Comparison of ENCODE assay signal across 9 mouse cellular contexts in the genomic region with DNA sequence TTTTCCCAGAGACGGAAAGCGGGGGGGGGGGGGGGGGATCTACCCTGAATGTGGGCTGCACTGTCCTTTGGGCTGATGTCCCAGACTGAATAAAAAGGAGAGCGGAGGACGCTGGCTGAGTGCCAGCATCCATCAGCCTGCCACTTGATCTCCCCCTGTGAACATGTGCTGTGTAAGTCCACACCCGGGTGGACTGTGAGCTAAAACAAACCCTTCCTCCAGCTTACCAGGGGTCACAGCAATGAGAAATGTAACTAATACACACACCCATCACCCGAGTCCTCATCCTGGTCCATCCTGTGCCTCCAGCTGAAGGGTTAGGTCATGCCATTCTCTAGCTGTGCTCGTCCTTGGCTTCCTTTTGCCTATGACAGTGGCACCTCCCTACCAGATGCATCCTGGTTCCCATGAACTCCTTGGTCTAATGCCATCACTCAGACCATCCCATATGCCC. TPM values are rescaled to one million over a fixed set of nuclear protein-coding genes. Genes with fewer than 3 reads are reported as not detected.
DNase-seq lines count a peak whose midpoint lies in the region; ATAC-seq and TF ChIP-seq lines count a peak whose summit lies in the region.
"Had no signal": no experiment of that assay in that cellular context is flagged by ENCODE, and none has a peak within 500 bp of the region (broad histone marks: within the 10 kb centered on the region; RNA-seq: fewer than 3 reads in every experiment).

No protein-coding gene starts in this region.

- no peak for TF ChIP-seq CTCF in kidney, postnatal 0 days (IDR thresholded peaks at IDR 0.05; ENCODE audit: low read depth)

- intact Hi-C loops in gastrocnemius, postnatal 14 days (cut with DNase I; ENCODE audit: low total_unique reads): no loop called here

- no peaks in the 10 kb centered on the region for H3K9me3 ChIP-seq in kidney, embryonic 16.5 days (ENCODE audit: low read length)
- H3K9me3 ChIP-seq in kidney, postnatal 0 days (replicated peaks; ENCODE audit: low read length): no peaks in the 10 kb centered on the region
- H3K9me3 ChIP-seq in stomach, embryonic 16.5 days (replicated peaks; ENCODE audit: control insufficient read depth, low read length): no peaks in the 10 kb centered on the region
- H3K9me3 ChIP-seq: limb, embryonic 13.5 days had no signal

- WGBS in kidney, embryonic 16.5 days: 12% methylated on average over 6 of the region's 7 CpGs
- 18% methylated on average over 7 of the region's 7 CpGs for WGBS in kidney, postnatal 0 days
- WGBS in stomach, embryonic 16.5 days: 23% methylated on average over 5 of the region's 7 CpGs

- H3K4me1 ChIP-seq in kidney, embryonic 16.5 days (ENCODE audit: insufficient read depth, low read length): peaks cover 52% of the 10 kb centered on the region
- H3K4me1 ChIP-seq in kidney, postnatal 0 days (replicated peaks; ENCODE audit: insufficient read depth, low read length): peaks cover 44% of the 10 kb centered on the region
- H3K4me1 ChIP-seq in stomach, embryonic 16.5 days (ENCODE audit: control insufficient read depth, insufficient read depth, low read length): peaks cover 56% of the 10 kb centered on the region

- no peak overlapping the region for H3K9ac ChIP-seq in kidney, embryonic 16.5 days (replicated peaks; ENCODE audit: low read length)
- H3K9ac ChIP-seq in kidney, postnatal 0 days (ENCODE audit: low read depth, low read length): no peak overlapping the region
- H3K9ac ChIP-seq in stomach, embryonic 16.5 days (ENCODE audit: low read length): no peak overlapping the region
- H3K9ac ChIP-seq: limb, embryonic 13.5 days had no signal

- H3K4me3 ChIP-seq in kidney, embryonic 16.5 days (ENCODE audit: low read length): no peak overlapping the region
- no peak overlapping the region for H3K4me3 ChIP-seq in kidney, postnatal 0 days (replicated peaks; ENCODE audit: low read depth, low read length)
- no peak overlapping the region for H3K4me3 ChIP-seq in stomach, embryonic 16.5 days (replicated peaks; ENCODE audit: low read length)
- H3K4me3 ChIP-seq: limb, embryonic 13.5 days had no signal

- peak overlapping the region; percentile 61 for H3K27ac ChIP-seq in kidney, embryonic 16.5 days (ENCODE audit: low read length)
- H3K27ac ChIP-seq in kidney, postnatal 0 days: no peak overlapping the region
- H3K27ac ChIP-seq in stomach, embryonic 16.5 days (ENCODE audit: low read length): peak overlapping the region; percentile 43; the same call in 1 of the 2 replicates
- H3K27ac ChIP-seq: limb, embryonic 13.5 days had no signal

- 0 out of 2 replicates have a peak, but pooled peaks have one; percentile 43 for ATAC-seq in kidney, embryonic 16.5 days (ENCODE audit: low FRiP score, low TSS enrichment)
- ATAC-seq in cerebellum, adult (ENCODE audit: insufficient number of reproducible peaks, low FRiP score, low TSS enrichment): peak; percentile 38
- ATAC-seq in kidney, postnatal 0 days (replicated peaks; ENCODE audit: low FRiP score, low read depth): peak; percentile 34; the same call in 1 of the 2 replicates
- peak; percentile 38; the same call in 1 of the 2 replicates for ATAC-seq in stomach, embryonic 16.5 days (ENCODE audit: insufficient read depth, low FRiP score)

- peaks cover 41% of the 10 kb centered on the region for H3K36me3 ChIP-seq in kidney, embryonic 16.5 days (ENCODE audit: insufficient read depth, low read length)
- H3K36me3 ChIP-seq in kidney, postnatal 0 days (ENCODE audit: insufficient read depth, low read length): peaks cover 30% of the 10 kb centered on the region
- peaks cover 15% of the 10 kb centered on the region; the same call in 1 of the 2 replicates for H3K36me3 ChIP-seq in stomach, embryonic 16.5 days (ENCODE audit: control insufficient read depth, insufficient read depth, low read length)

- no peak for DNase-seq in kidney, adult 8-10 months
- DNase-seq in gastrocnemius, postnatal 14 days: peak; percentile 32
- DNase-seq in kidney, postnatal 0 days (ENCODE audit: low spot score): peak; percentile 62
- no peak for DNase-seq in urinary bladder, postnatal 25 days (ENCODE audit: low spot score)
- DNase-seq in layer of hippocampus, postnatal 14 days (ENCODE audit: low spot score in 2 of 2): no peak

- no peak overlapping the region for H3K4me2 ChIP-seq in kidney, embryonic 16.5 days (replicated peaks; ENCODE audit: low read depth, low read length)
- H3K4me2 ChIP-seq in kidney, postnatal 0 days (ENCODE audit: low read length): no peak overlapping the region
- H3K4me2 ChIP-seq in stomach, embryonic 16.5 days (ENCODE audit: low read depth, low read length): no peak overlapping the region
- H3K4me2 ChIP-seq: limb, embryonic 13.5 days had no signal

- no peaks in the 10 kb centered on the region for H3K27me3 ChIP-seq in kidney, embryonic 16.5 days (ENCODE audit: insufficient read depth, low read length)
- H3K27me3 ChIP-seq in kidney, postnatal 0 days (ENCODE audit: insufficient read depth, low read length): no peaks in the 10 kb centered on the region
- no peaks in the 10 kb centered on the region for H3K27me3 ChIP-seq in stomach, embryonic 16.5 days (ENCODE audit: control insufficient read depth, insufficient read depth, low read length)
- H3K27me3 ChIP-seq: limb, embryonic 13.5 days had no signal

RNA-seq across cellular contexts. Expression of a gene that starts 8.1 kb away (rescaled TPM):
- polyA plus RNA-seq in kidney, embryonic 16.5 days (2015; fragmentation: Nextera tagmentation; extraction: Ambion mirVana): 248 and 269 TPM in 2 replicates
- 10 to 100 TPM; 48.7 to 50.4 TPM for total RNA-seq in gastrocnemius, postnatal 14 days (2021)
- 256 TPM in 2 replicates for polyA plus RNA-seq in kidney, postnatal 0 days (2015; fragmentation: Nextera tagmentation; extraction: Ambion mirVana)
- 168 and 175 TPM in 2 replicates for polyA plus RNA-seq in stomach, embryonic 16.5 days (2015; fragmentation: Nextera tagmentation; extraction: Ambion mirVana)
- 100 to 1,000 TPM; 505 to 525 TPM for total RNA-seq in layer of hippocampus, postnatal 14 days (2021)

RNA-seq across cellular contexts. Expression of a gene that starts 26.1 kb away (rescaled TPM):
- polyA plus RNA-seq in kidney, embryonic 16.5 days (2015; fragmentation: Nextera tagmentation; extraction: Ambion mirVana): 1.6 TPM in 2 replicates
- under 1 TPM; 0.31 to 0.33 TPM for total RNA-seq in gastrocnemius, postnatal 14 days (2021)
- 1.3 and 2.0 TPM in 2 replicates for polyA plus RNA-seq in kidney, postnatal 0 days (2015; fragmentation: Nextera tagmentation; extraction: Ambion mirVana)
- polyA plus RNA-seq in stomach, embryonic 16.5 days (2015; fragmentation: Nextera tagmentation; extraction: Ambion mirVana): 0.44 and 0.51 TPM in 2 replicates
- total RNA-seq in layer of hippocampus, postnatal 14 days (2021): 1 to 10 TPM; 4.1 to 5.3 TPM

RNA-seq across cellular contexts. Expression of a gene that starts 58.7 kb away (rescaled TPM):
- 0.14 TPM in 1 of 2 replicates, not detected in the other for polyA plus RNA-seq in kidney, embryonic 16.5 days (2015; fragmentation: Nextera tagmentation; extraction: Ambion mirVana)
- total RNA-seq in gastrocnemius, postnatal 14 days (2021): not detected
- 0.03 TPM in 1 of 2 replicates, not detected in the other for polyA plus RNA-seq in kidney, postnatal 0 days (2015; fragmentation: Nextera tagmentation; extraction: Ambion mirVana)
- polyA plus RNA-seq in stomach, embryonic 16.5 days (2015; fragmentation: Nextera tagmentation; extraction: Ambion mirVana): 0.04 and 0.10 TPM in 2 replicates
- not detected for total RNA-seq in layer of hippocampus, postnatal 14 days (2021)

Comparison
In these comparisons a context has a peak if more than half of its experiments do, and no peak if none do; other contexts are left out.
1. DNase-seq: peak in gastrocnemius, postnatal 14 days (single experiment) and kidney, postnatal 0 days (single experiment); none in kidney, adult 8-10 months (0 of 2), urinary bladder, postnatal 25 days (single experiment) and layer of hippocampus, postnatal 14 days (0 of 2).
2. Peak in every context shown above with its lines, with median percentiles within 50 percentile points of each other: ATAC-seq.